Mouse (Mus musculus): ENCODE data around the gene Cckar.
A peak's percentile ranks its signal among the peaks of the same experiment; 100 is the strongest.
"Not testable (repeated sequence)": the region's sequence is repeated elsewhere in the genome, so short reads cannot be mapped to it uniquely, and the experiment has no call there.

Gene Cckar

DNA sequence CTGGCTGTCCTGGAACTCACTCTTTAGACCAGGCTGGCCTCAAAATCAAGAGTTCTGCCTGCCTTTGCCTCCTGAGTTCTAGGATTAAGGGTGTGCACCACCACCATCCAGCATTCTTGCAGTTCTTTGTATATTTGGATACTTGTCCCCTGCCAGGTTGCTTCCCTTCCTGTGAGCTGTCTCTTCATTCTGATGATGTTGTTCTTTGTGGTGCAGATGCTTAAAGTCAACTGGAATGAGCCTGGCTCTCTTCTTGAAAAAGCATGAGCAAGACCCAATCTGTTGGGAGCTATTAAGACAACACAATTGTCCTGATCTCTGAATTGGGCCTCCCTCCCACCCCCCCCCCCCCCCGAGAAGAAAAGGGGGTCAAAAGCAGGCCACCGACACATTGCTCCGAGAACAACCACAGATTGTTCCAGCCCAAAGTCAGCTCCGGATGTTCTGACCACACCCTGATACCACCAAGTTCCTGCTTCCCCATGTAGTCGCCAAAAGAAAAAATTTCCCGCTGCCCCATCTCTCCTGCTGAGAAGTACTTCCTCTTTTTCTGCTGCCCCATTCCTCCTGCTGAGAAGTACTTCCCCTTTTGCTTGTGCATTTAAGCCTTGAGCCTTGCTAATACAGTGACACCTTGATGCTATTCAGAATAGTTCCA lies 33.9 kb downstream of the Cckar start:
- DNase-seq (ENCODE audit: extremely low spot score, low read depth, low spot score): not testable (repeated sequence)

DNA sequence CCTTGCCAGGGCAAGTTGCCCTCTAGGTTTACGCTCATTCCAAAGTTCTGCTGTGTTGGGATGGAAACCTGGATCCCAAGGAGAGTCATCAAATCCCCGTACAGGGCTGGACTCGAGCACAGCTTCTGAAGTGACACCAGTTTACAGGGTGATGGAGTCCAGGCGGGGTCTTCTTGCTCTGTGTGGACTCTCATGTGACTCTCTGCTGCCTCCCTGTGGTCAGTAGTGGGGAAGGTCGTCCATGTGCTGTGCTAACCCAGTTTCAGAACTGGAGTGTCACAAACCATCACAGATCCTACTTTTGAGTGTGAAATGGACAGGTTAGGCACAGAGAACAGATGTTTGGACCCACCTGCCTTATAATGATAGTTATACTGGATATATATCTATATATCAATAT lies 35.2 kb downstream of the Cckar start:
- peak; percentile 81 for DNase-seq (ENCODE audit: extremely low spot score, low read depth, low spot score)

DNA sequence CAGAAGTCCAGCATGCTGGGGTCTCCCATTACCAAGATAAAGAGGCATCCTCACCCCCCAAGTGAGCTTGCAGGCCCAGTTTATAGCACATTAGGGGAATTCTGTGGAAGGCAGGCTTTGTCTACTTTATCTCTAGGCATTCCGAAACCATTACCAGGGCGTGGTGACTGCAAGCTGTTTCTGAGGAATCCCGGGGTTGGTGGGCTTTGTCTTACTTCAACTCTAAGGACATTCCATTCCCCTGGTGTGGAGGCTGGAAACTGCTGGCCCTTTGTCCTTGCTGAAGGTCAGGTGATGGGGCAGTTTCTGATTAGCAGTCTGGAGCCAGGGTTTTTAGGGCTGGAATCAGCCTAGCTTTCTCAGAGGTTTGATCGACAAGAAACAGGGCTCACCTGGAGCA lies 36.0 kb downstream of the Cckar start:
- DNase-seq (ENCODE audit: extremely low spot score, low read depth, low spot score): no peak

DNA sequence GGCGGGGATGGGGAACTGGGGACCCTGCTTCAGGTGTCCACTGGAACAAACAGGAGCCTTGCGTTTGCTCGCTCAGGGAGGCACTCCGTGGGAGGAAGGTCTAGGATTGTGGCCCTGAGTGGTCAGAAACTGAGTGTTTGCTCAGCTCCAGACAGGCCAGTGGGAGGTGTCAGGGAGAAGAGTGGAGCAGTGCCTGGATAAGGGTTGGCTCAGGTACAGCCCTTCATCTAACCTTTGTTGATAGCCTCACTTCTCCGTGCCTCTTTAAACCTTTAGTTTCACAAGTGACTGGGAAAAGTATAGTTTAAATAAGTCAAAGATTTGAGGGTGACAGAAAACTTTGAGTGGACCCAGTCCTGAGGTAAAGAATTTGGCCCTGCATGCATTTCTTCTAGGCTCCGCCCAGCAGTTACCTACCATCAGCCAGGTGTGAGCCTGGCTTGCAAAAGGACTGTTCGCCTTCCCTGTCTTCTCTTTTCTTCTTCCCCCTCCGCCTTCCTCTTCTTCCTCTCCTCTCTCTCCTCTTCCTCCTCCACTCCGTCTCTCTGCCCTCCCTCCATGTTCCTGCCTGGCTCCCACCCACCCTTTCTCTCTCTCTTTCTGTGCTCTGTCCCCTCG lies 37.1 kb downstream of the Cckar start:
- no peak for DNase-seq (ENCODE audit: extremely low spot score, low read depth, low spot score)

DNA sequence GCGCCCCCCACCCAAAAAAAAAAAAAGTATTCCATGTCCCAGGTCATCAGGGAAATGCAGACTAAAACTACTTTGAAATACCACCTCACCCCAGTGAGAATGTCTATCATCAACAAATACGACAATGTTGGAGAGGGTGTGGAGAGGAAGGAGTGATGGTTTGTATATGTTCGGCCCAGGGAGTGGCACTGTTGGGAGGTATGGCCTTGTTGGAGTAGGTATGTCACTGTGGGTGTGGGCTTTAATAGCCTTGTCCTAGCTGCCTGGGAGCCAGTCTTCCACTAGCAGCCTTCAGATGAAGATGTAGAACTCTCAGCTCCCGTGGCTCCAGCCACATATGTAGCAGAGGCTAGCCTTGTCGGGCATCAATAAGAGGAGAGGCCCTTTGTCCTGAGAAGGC lies 39.5 kb downstream of the Cckar start:
- DNase-seq (ENCODE audit: extremely low spot score, low read depth, low spot score): no peak

DNA sequence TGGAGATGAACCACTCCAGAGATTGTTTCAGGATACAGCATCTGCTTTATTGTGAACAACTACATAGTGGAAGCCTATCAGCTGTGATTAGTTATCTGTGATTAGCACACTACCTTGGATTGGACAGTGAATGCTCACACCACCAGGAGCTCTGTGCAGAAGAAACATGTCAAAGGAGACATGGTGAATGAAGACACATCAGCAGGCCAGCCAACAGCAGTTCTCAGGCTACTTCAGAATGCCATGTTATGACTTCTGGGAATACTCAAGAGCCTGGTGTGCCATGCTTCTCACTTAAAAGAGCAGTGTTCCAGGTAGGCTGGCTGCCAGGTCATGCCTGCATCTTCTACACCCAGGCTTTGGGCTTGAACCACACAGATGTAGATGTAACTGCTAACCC lies 43.8 kb downstream of the Cckar start:
- no peak for DNase-seq (ENCODE audit: extremely low spot score, low read depth, low spot score)

DNA sequence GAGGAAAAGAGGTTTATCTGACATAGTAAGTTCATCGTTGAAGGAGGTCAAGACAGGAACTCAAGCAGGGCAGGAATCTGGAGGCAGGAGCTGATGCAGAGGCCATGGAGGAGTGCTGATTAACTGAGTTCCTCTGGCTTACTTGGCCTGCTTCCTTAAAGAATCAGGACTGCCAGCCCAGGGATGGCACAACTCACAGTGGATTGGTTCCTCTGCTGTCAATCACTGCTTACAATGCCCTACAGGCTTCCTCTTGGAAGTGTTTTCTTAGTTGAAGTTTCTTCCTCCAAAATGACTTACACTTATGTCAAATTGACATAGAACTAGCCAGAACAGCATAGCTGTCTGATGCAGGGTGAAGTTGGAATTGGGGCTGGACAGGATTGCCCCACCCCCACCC lies 45.1 kb downstream of the Cckar start:
- no peak for DNase-seq (ENCODE audit: extremely low spot score, low read depth, low spot score)

DNA sequence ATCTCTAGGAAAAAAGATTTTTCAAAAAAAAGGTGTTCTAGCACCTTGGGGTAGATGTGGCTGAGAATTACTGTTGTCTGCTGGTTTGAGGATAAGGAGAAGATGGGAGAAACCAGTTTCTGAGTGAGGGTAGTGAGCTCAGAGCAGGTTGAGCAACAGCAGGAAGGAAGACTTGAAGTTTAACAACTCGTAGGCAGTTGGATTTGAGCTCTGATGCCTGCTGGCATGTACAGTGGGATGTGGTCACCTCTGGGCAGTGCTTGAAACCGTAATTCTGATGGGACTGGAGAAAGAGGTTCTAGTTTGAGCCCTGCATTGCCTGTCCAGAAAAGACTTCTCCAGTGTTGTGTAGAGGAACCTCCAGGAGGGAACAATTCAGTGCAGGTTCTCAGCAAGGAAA lies 46.0 kb downstream of the Cckar start:
- no peak for DNase-seq (ENCODE audit: extremely low spot score, low read depth, low spot score)

DNA sequence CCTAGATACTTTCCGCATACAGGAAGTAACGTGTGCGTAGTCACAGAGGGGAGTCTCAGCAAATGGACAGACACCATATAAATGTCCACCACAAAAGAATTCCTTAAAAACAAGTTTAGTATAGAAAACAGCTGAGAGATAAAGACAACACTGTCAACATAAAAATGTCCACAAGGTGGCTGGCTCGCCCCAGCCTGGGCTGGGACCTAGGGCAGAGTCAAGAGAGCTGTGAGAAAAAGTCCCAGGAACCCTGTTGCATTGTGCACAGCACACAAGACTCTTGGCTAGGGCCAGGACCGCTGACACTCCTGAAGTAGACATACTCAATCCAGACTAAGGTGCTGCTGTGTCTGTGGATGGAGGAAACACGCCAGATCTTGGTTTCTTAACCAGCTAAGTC lies 49.6 kb downstream of the Cckar start:
- DNase-seq (ENCODE audit: extremely low spot score, low read depth, low spot score): no peak

DNA sequence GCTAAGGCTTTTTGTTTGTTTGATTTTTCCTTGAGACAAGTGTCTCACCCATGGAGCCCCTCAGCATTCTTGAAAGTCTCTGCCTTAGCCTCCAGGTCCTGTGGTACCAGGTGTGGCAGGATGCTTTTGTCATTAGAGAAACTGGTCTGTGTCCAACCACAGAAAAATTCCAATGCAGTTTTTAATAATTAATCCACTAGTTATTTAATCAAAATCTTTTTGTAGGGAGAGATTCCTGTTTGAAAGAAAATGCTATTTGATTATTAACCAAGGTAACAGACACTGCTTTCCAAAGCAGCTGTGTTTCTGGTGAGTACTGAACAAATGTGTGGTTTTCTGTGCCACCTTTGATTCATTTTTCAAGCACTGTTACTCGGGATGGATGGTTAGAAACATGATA lies 50.9 kb downstream of the Cckar start:
- no peak for DNase-seq (ENCODE audit: extremely low spot score, low read depth, low spot score)
